Mouse (Mus musculus) heart, postnatal 4 days (tissue): ENCODE data around the gene Olfr118. TPM values are rescaled to one million over a fixed set of nuclear protein-coding genes. Genes with fewer than 3 reads are reported as not detected.
"Not testable (repeated sequence)": the region's sequence is repeated elsewhere in the genome, so short reads cannot be mapped to it uniquely, and the experiment has no call there.

Experiments
- DNase-seq: peaks from one replicate; pipeline ENCODE4 v3.0.0; 2021
- total RNA-seq, 2 experiments: library from RNA; stranded (reverse); gene quantifications; 2 replicates each; pipeline ENCODE4 v1.2.3; 2021

The Olfr118 gene
- total RNA-seq = not detected

DNA sequence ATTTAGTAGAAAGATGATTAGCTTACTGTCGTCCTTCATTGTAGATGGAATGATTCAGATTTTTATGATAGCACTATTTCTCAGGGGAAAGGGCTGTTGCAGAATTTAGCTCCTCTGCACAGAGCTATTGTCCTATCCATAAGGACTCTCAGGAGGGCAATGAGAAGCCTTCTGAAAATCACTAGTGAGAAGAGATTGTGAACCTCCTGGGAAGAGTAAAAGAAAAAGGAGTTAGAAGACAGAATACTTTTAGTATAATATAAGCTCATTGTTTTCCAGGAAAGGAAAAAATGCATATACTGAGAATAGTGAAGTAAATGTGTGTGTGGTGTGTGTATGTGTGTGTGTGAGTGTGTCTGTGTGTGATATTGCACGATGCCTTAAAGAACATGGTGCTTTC lies at the start of gene Olfr118:
Gene Olfr118 (plus strand): TSS at position 301 of the 400 bp plus-strand sequence.
- DNase-seq = no peak

DNA sequence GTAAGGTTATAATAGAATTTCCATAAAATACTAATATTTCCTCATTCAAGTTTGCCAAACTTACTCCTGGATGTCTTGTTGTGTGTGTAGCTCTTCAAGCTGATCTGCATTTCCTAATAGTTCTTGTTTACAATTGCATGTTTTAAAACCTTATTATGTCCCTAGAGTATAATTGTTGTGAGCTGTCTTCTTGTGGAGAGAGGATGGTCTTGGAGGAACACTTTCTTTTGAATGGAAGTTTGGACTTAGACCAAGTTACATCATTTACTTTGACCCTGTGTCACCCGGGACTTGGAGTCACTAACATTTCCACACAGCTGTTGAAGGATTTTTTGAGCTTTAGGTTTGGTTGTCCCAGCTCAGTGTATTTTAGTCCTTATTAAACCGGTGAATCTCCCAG lies 39.8 kb upstream of the Olfr118 start, which contains the start of the genes Olfr115 and Olfr116:
Gene Olfr115 (minus strand): TSS at position 101 of the 400 bp plus-strand sequence.
Gene Olfr116 (minus strand): TSS at position 191 of the 400 bp plus-strand sequence.
- DNase-seq = no peak

DNA sequence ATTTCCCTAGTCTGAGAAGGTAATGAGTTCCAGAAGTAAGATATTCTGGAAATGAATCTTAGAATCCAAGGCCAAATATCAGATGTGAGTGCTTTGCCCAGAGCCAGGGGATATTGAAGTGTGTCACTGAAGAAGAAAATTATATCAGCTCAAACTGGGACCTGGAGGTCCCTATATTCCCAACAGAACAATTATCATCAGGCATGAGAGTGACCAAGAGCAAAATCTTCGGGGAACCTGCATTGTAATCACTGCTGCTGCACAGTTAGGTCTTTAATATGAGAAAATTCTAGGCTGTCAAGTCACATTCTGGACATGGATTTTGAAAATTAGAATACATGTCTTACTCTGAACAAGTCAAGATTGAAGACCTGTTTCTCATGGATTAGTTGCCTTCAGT lies 3.1 kb upstream of the Olfr118 start, which contains the start of gene Olfr117:
Gene Olfr117 (minus strand): TSS at position 101 of the 400 bp plus-strand sequence.
- no peak for DNase-seq

DNA sequence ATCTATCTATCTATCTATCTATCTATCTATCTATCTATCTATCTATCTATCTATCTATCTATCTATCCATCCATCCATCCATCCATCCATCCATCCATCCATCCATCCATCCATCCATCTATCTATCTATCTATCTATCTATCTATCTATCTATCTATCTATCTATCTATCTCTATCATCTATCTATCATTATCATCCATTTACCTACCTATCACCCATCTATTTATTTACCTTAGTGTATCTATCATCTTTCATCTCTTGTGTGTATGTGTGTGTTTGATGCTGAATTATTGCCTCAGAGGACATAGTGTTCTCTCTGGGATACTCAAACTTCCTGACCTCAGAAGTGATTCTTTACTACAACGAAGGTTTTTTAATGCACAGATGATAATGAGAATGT lies 29.5 kb downstream of the Olfr118 start, which contains the start of gene Olfr119:
Gene Olfr119 (plus strand): TSS at position 301 of the 400 bp plus-strand sequence.
- DNase-seq = not testable (repeated sequence)

DNA sequence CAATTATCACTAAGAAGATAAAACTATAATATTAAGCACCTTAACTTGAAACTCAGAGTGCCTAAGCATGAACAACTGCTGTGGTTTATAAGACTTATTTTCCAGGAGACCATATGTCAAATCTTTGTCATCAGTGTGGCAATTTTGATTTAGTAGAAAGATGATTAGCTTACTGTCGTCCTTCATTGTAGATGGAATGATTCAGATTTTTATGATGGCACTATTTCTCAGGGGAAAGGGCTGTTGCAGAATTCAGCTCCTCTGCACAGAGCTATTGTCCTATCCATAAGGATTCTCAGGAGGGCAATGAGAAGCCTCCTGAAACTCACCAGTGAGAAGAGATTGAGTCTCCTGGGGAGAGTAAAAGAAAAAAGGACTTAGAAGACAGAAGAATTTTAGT lies 54.7 kb downstream of the Olfr118 start, which contains the start of gene Olfr120:
Gene Olfr120 (plus strand): TSS at position 301 of the 400 bp plus-strand sequence.
- no peak for DNase-seq

Other genes starting within 250 kb of the Olfr118 start
- not detected for gene Olfr108, start 221.5 kb upstream of the Olfr118 start, total RNA-seq
- gene Olfr109, start 208.1 kb upstream of the Olfr118 start, total RNA-seq = not detected
- gene H2-M2, start 183.4 kb upstream of the Olfr118 start, total RNA-seq = not detected
- not detected for gene Olfr110, start 174.5 kb upstream of the Olfr118 start, total RNA-seq
- not detected for gene Olfr111, start 159.0 kb upstream of the Olfr118 start, total RNA-seq
- not detected for gene Olfr112, start 97.5 kb upstream of the Olfr118 start, total RNA-seq
- not detected for gene Olfr113, start 89.3 kb upstream of the Olfr118 start, total RNA-seq
- gene Olfr114, start 74.2 kb upstream of the Olfr118 start, total RNA-seq = not detected
- gene Olfr115, start 39.9 kb upstream of the Olfr118 start, total RNA-seq = not detected
- gene Olfr116, start 39.8 kb upstream of the Olfr118 start, total RNA-seq = not detected
- not detected for gene Olfr117, start 3.2 kb upstream of the Olfr118 start, total RNA-seq
- gene Olfr119, start 29.6 kb downstream of the Olfr118 start, total RNA-seq = not detected
- gene Olfr120, start 54.8 kb downstream of the Olfr118 start, total RNA-seq = not detected
- gene Olfr121, start 81.9 kb downstream of the Olfr118 start, total RNA-seq = not detected
- gene Olfr122, start 101.6 kb downstream of the Olfr118 start, total RNA-seq = not detected
- not detected for gene Olfr123, start 126.5 kb downstream of the Olfr118 start, total RNA-seq
- gene Olfr124, start 132.9 kb downstream of the Olfr118 start, total RNA-seq = not detected
- not detected for gene Olfr125, start 166.0 kb downstream of the Olfr118 start, total RNA-seq
- gene Olfr126, start 180.5 kb downstream of the Olfr118 start, total RNA-seq = not detected
- not detected for gene Olfr127, start 233.4 kb downstream of the Olfr118 start, total RNA-seq